Mouse (Mus musculus) spleen, embryonic (tissue): Measurements from ENCODE around the gene Gucy2f.
"Not testable (repeated sequence)": the region's sequence is repeated elsewhere in the genome, so short reads cannot be mapped to it uniquely, and the experiment has no call there.

Experiments
- CTCF ChIA-PET: fragments of 350-600 bp; sonication (Branson Sonifier 250); formaldehyde crosslinking; loops from one replicate; lab custom pipeline; 2022; lab: Charles Lee

Gucy2f gene

GRCm38 (mm10) chrX:142196831-142197230, at the start of gene Gucy2f:
Gene Gucy2f (minus strand): TSS chrX:142196931.
- CTCF ChIA-PET = interaction anchor here (0.5 kb wide), 1 partner anchor 486 kb away, joined by 6 read pairs; no protein-coding TSS in a partner anchor

GRCm38 (mm10) chrX:142245682-142246327, 49.1 kb upstream of the Gucy2f start:
- CTCF ChIA-PET = no interaction called here

GRCm38 (mm10) chrX:142237101-142237500, 40.4 kb upstream of the Gucy2f start:
- CTCF ChIA-PET = no interaction called here

GRCm38 (mm10) chrX:142236146-142236545, 39.4 kb upstream of the Gucy2f start:
- CTCF ChIA-PET = not testable (repeated sequence)

GRCm38 (mm10) chrX:142228769-142229158, 32.0 kb upstream of the Gucy2f start:
- CTCF ChIA-PET = interaction anchor here (0.6 kb wide), 1 partner anchor 47 kb away, joined by 5 read pairs; no protein-coding TSS in a partner anchor

- CTCF ChIA-PET = interaction anchor here (0.6 kb wide), 2 partner anchors 173 to 1658 kb away, joined by 3 to 4 read pairs; no protein-coding TSS in a partner anchor
Measured at GRCm38 (mm10) chrX:142228055-142228768, 31.5 kb upstream of the Gucy2f start.

GRCm38 (mm10) chrX:142227398-142228054, 30.8 kb upstream of the Gucy2f start:
- CTCF ChIA-PET = interaction anchor here (0.6 kb wide), 2 partner anchors 174 to 1657 kb away, joined by 3 to 4 read pairs; no protein-coding TSS in a partner anchor

GRCm38 (mm10) chrX:142226542-142226941, 29.8 kb upstream of the Gucy2f start, which contains the start of gene Nxt2:
Gene Nxt2 (plus strand): TSS chrX:142226770.
- CTCF ChIA-PET = no interaction called here

GRCm38 (mm10) chrX:142200295-142200694, 3.6 kb upstream of the Gucy2f start:
- CTCF ChIA-PET = no interaction called here

GRCm38 (mm10) chrX:142195551-142195950, 1.2 kb downstream of the Gucy2f start:
- CTCF ChIA-PET = no interaction called here

- CTCF ChIA-PET = no interaction called here
Measured at GRCm38 (mm10) chrX:142194420-142194819, 2.3 kb downstream of the Gucy2f start.

GRCm38 (mm10) chrX:142190355-142190754, 6.4 kb downstream of the Gucy2f start:
- CTCF ChIA-PET = no interaction called here

- CTCF ChIA-PET = no interaction called here
Measured at GRCm38 (mm10) chrX:142189023-142189703, 7.6 kb downstream of the Gucy2f start.

- CTCF ChIA-PET = no interaction called here
Measured at GRCm38 (mm10) chrX:142182026-142182425, 14.7 kb downstream of the Gucy2f start.

- CTCF ChIA-PET = no interaction called here
Measured at GRCm38 (mm10) chrX:142176981-142177380, 19.8 kb downstream of the Gucy2f start.

GRCm38 (mm10) chrX:142115779-142116178, 81.0 kb downstream of the Gucy2f start:
- CTCF ChIA-PET = no interaction called here

GRCm38 (mm10) chrX:142111236-142111635, 85.5 kb downstream of the Gucy2f start:
- CTCF ChIA-PET = no interaction called here

GRCm38 (mm10) chrX:142096904-142097303, 99.8 kb downstream of the Gucy2f start:
- CTCF ChIA-PET = no interaction called here

GRCm38 (mm10) chrX:142095579-142095978, 101.2 kb downstream of the Gucy2f start:
- CTCF ChIA-PET = no interaction called here

- CTCF ChIA-PET = no interaction called here
Measured at GRCm38 (mm10) chrX:142062585-142062984, 134.1 kb downstream of the Gucy2f start.
